Mouse (Mus musculus): ENCODE data around the gene Srrm4.

The Srrm4 gene

GRCm38 (mm10) chr5:116490826-116491225, 100.8 kb downstream of the Srrm4 start:
- no peak for DNase-seq (ENCODE audit: low spot score)

DNA sequence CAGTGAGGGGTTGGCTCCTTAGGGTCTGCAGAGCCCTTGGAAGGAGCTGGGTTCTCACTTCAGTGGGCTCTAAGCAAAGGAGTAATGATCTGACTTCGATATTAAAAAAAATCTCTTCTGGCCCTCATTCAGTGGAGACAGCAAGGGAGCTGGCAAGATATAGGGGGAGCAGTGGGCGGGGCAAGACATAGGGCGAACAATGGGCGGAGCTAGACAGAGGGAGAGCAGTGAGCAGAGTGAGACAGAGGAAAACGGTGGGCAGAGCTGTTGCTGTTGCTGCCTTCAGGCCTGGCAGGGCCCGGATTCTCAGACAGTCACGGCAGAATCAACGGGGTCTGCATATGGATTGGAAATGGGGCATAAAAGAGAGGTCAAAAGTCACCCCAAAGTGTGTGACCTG, 102.0 kb downstream of the Srrm4 start:
- DNase-seq (ENCODE audit: low spot score), result no peak

DNA sequence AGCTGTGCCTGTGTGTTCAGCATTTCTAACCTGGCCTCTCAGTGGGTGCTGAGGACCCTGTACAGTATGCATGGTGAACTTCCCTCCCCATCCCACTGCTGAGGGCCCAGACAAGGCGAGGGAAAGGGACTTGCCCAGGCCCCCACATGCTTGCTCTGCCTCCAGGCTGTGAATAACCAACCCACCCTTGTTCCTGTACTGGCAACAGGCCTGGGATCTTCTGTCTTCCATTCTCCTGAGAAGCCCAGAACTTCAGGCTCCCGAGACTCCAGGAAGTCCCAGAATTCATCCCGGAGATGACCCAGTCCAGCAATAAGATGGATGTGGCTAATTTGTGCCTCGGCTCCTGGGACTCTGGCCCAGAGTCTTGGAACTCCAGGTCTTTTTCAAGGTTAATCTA, 105.5 kb downstream of the Srrm4 start:
- DNase-seq (ENCODE audit: low spot score), result no peak

DNA sequence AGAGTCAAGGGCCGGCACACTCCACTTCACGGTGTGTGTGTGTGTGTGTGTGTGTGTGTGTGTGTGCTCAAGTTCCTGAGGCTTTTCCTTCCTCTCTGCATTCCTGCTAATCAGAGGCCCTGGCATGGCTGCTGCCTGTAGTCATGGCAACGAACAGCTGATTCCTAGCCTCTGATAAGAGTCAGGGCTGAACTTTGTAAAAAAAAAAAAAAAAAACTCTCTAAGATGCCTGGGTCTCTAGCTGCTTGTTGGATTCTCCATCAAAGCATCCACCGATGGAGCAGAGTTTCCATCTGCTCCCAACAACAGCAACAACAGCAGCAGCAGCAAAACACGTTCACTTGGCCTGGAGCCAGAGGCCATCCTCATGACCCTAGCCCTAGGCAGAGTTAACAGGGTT, 106.5 kb downstream of the Srrm4 start:
- peak; percentile 49 for DNase-seq (ENCODE audit: low spot score)

GRCm38 (mm10) chr5:116484236-116484635, 107.4 kb downstream of the Srrm4 start:
- DNase-seq (ENCODE audit: low spot score), result no peak

DNA sequence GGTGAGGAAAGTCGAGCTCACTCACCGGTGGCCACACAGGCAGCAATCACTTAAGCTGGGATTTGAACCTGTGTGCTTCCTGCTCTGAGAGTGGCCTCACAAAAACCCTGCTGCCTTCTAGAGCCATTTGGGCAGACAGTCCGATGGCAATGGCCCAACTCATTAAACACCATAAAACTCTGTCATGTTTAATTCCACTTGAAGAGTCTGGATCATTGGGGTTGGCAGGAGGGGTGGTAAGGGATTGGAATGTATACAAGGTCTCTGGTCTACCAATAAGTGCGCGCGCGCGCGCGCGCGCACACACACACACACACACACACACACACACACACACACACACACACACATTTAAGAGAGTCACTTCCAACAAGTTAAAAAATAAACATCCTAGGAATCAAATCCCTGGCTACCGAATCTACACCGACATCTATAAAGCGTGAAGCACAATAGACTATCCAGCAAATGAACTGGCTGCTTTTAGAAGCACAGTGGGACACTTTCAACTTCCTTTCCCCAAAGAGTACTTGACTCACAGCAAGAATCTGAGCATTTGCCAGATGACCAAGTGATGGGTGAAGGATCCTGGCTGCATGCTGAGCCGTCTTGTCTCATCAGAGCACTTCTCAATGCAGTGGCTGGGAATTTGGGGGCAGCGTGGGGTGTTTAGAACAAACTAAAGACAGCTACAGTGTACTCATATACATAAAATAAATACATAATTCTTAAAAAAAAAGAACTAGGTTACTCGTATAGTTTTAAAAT, 112.8 kb downstream of the Srrm4 start:
- DNase-seq (ENCODE audit: low spot score), result peak; percentile 25

GRCm38 (mm10) chr5:116476006-116476405, 115.6 kb downstream of the Srrm4 start:
- peak; percentile 10 for DNase-seq (ENCODE audit: low spot score)

GRCm38 (mm10) chr5:116461354-116462042, 130.1 kb downstream of the Srrm4 start:
- no peak for DNase-seq (ENCODE audit: low spot score)

GRCm38 (mm10) chr5:116459970-116460369, 131.6 kb downstream of the Srrm4 start:
- DNase-seq (ENCODE audit: low spot score), result no peak

DNA sequence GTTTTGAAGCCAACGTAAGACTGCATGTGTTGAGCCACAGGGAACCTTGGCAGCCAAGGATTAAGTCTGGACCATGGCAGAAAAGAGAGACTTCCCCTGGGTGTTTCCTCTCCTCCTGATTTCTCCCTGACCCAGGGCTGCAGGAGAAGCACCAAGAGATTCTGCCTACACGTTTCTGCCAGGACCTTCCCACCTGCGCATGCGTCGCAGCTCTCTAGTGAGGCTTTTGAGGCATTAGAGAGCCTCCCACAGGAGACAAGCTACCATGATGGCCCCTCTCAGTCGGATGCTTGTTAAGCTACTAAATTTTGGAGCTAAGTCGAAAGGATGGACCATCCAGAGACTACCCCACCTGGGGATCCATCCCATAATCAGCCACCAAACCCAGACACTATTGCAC, 133.8 kb downstream of the Srrm4 start:
- no peak for DNase-seq (ENCODE audit: low spot score)

DNA sequence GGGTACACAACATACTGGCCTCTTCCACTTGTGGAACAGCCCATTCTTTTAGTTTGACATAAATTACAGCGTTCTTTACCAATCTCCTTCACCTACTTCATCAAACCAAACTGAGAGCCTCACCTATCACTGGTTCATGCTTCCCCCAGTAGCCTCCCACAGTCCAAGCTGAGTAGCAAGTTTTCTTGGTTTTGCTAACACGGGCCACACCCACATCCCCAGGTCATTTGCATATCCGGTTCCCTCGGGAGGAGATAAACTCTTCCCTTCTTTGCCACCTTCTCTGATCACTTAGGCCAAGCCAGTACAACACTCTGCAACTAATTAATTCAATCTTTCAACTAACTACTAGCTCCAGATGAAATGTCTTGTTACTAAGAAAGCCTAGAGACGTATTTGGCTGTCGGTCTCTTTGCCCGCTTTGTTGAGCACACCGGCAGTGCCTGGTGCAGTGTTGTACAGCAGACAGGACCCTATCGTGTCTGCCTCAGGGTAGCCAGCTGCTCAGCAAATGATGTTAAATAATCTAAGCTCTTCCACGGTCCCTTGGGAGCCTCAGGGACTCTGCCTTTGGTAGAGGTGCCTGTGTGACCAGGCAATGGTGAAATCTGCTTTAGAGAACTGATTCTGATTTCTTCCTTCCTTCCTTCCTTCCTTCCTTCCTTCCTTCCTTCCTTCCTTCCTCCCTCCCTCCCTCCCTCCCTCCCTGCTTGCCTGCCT, 134.7 kb downstream of the Srrm4 start:
- no peak for DNase-seq (ENCODE audit: low spot score)

DNA sequence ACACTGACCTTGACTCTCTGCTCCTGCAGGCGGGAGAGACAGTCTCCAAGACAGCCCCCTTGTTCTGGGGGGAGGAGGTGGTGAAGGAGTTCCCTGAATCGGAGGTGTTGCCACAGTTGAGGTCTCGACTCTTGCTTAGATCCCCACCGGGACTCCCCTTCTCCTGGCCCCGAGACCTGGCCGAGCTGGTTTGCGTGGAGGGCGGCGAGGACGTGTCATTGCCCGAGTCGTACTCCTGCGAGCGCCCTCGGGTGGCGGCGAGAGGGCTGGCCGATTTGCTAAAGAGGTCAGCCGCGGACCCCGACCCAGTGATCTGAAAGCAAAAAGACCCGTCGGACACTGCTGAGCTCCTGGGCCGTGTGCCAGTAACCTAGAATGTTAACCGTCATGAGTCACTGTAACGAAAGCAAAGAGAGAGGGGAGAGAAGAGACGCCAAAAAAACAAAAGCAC, 138.2 kb downstream of the Srrm4 start:
- DNase-seq (ENCODE audit: low spot score), result peak; percentile 42

- DNase-seq (ENCODE audit: low spot score), result no peak
These were observed 140.7 kb downstream of the Srrm4 start for GRCm38 (mm10) chr5:116450901-116451300.

DNA sequence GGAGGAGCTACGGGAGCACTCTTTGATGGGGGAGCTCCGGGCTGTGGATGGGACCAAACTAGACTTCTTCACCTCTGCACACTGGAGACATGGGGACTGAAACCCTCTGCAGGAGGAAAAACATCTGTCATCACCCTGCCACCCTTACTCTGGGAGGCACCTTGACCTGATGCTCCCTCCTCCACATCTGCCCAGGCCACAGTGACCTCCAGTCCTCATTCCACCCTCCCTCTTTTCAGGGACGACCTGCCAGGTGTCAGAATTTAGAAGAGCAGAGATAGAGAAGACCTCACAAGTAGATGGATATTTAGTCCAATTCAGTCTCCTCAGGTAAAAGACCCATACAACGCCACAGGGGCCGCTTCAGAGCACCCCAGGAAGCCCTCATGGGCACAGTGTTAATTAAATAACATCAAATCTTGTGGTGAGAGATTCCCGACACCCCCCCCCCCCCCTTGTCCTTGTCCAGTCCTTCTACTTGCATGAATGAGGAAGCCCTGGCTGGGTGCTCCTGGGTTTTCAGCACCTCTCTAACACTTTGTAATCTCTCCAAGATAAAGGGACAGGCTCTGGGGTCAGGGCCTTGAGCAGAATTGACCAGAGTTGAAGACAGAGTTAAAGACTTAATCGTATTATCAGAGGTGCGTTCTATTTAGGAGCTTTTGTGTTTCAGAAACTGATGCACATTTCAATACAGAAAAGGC, 141.9 kb downstream of the Srrm4 start:
- no peak for DNase-seq (ENCODE audit: low spot score)

- no peak for DNase-seq (ENCODE audit: low spot score)
These were observed 143.0 kb downstream of the Srrm4 start for GRCm38 (mm10) chr5:116448409-116449191.

DNA sequence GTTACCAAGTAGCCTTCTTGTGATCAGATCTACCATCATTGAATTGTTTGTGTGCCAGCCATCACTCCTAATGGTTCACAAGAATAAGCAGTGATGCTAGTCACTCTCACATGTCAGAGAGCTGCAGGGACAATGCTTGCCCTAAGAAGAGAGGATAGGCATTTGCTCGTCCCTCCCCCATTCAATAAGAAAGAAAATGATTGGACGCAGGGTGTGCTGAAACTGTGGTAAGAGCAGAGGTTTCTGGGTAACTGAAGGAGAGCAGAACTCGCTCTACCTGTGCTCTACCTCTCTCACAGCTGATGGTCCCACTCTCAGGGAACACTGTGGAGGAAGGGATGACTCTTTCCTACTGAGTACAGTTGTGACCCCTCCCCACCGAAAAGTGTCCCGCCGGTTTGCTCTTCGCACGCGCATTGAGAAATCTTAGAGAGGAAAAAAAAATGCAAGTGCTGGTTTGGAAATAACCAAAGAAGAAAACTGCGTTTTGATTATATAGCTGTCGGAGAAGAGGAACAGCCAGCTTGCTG, 143.7 kb downstream of the Srrm4 start:
- no peak for DNase-seq (ENCODE audit: low spot score)

GRCm38 (mm10) chr5:116446552-116446951, 145.1 kb downstream of the Srrm4 start:
- no peak for DNase-seq (ENCODE audit: low spot score)

GRCm38 (mm10) chr5:116445634-116446367, 145.8 kb downstream of the Srrm4 start:
- DNase-seq (ENCODE audit: low spot score), result no peak

DNA sequence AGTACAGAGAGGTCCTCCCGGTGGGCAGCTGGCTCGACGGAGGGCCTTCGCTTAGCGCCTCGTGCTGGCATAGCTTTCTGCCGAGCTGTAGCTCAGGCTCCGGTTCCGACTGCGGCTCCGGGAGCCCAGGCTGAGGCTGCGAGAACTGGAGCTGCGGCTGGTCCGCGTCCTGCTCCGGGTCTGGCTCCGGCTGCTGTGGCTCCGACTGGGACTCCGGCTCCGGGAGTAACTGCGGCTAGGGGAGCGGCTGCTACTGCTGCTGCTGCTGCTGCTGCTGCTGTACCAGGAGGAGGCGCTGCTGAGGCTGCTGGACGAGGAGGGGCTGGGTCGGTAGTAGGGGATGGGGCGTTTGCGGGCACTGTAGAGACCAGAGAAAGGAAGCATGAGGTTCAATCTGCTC, 147.1 kb downstream of the Srrm4 start:
- DNase-seq (ENCODE audit: low spot score), result no peak

GRCm38 (mm10) chr5:116443459-116443940, 148.1 kb downstream of the Srrm4 start:
- DNase-seq (ENCODE audit: low spot score), result no peak

All from lung, postnatal 25 days (tissue).